Mouse (Mus musculus) CD4-positive helper T cell, adult 2 months (primary cell): Measurements from ENCODE around the gene Add1.

Experiments used
- DNase-seq: peaks from one replicate; pipeline ENCODE4 v3.0.0-alpha.2; 2012; ENCODE audit warnings: low read depth, missing footprints, low spot score

Add1 gene

DNA sequence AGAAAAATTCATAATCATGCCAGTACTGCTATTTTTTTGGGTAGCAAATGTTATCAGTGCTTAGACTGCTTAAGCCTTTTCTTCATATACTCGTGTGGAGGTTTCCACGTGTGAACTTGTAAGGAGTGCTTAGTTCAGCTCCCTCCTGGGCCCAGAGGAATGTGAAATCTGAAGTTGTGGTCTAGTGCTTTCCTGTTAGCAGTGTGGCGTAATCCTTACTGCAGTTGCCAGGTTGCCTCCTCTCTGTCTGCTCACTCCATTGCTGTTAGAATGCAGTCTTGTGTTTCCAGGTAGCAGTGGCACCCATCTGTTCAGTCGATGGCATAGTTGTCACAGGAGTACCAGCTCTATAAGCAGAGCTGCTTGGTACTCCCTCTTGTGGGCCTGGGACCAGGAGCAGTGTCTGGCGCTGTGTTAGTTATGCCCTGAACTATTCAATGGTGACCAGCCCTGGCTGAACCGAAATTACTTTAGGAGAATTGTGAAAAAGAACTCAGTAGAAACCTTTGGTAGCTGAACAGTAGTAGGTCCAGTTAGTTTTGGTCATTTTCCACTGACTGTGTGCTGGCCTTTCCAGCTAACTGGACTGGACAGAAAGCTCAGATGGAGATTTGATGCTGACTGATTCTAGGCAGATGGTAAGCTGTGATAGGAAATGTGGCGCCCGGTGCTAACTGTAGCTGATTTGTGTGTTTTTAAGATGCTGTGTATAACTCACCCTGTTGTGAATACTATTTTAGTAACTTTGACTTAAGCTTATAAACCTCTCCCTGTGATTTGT, 33.8 kb downstream of the Add1 start:
- DNase-seq: no peak

DNA sequence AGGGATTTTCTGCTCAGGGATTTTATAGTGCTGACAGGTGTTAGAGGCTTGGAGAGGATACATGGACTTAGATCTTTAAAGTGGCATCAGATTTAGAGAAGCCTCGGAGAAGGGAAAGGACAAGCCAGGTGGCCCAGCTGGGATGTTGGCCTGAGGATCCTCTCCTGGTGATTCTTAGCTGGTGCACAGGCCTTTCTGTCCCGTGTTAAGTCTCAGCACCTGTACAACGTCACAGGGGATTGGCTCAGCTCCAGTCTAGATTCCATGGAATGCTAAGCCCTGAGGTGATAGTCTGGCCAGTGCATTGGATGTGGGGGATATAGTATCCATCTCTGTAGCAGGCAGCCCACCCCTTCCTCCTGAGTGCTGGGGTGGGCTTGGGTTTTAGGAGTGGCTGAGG, 34.8 kb downstream of the Add1 start:
- DNase-seq: no peak

DNA sequence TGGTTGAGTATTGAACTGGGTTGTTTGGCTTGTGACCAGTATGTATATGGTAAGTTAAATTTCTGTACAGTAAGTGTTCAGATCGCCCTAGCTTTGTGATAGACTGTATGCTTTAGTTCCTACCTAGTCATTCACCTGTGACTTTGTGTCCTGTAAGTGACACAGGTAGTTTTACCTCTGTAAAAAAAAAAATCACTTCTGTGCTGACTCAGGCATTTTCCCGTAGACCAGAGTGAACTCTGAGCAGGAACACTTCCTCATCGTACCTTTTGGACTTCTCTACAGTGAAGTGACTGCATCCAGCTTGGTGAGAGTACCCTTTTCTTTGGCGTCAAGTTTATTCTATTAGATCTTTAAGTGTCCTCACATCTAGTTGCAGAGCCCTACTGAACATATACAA, 36.5 kb downstream of the Add1 start:
- DNase-seq: no peak

DNA sequence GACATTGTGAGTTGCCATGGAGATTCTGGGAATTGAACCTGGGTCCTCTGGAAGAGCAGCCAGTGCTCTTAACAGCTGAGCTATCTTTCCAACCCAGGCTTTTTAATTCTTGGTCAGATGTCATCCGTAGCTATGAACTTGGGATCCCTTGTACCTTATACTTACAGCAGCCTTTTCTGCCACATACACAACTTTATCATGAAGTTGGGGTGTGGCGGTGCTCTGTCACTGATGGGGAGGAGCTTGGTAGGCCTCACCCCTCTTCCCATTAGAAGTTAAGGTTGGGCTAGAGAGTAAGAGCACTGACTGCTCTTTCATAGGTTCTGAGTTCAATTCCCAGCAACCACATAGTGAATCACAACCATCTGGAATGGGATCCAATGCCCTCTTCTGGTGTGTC, 59.5 kb downstream of the Add1 start:
- no peak for DNase-seq

DNA sequence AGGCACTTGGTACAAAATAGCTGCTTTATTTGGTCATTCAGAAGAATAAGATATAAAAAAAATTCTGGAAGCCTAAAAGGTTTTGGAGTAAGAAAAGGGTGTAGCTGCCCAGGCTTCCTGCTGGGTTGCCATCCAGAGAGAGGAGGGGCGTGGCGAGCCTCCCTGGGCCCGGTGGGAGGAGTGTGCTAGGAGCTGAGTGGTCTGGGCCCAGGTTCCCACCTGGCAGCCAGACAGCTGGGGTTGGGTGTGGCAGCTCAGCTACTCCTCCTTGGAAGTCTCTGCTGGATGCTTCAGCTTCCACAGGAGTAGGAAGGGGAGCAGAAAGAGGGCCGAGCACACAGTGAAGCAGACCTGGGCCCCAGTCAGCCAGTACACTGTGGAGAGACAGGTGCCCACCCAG, 60.2 kb downstream of the Add1 start:
- no peak for DNase-seq

DNA sequence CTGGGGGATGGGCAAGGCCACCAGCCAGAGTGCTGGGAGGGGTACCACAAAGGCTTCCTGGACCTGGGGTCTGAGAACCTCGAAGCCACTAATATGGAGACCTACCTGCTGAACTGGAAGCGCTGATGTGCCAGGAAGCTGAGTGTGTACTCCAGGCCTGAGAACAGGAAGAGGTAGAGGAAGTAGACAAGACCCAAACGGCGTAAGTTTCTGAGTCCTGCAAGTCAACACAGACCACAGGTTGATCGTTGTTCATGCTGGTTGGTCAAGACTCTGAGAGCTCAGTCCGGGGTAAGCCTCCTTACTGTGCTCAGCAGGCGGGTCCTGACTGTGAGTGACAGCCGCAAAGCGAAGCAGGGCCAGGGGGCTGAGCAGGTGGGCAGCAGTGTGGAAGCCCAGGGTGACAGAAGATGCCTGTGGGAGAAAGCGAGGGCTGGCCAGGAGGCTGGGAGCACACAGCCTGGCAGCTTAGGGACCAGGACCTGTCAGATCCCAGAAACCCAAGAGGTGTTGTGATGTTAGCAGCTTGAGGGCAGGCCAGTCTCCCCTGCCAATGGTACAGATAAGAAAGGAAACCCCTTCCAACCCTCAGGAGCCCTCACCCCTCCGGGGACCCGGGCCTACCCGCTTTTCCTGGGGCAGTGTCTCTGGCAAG, 61.4 kb downstream of the Add1 start:
- peak; percentile 22 for DNase-seq

DNA sequence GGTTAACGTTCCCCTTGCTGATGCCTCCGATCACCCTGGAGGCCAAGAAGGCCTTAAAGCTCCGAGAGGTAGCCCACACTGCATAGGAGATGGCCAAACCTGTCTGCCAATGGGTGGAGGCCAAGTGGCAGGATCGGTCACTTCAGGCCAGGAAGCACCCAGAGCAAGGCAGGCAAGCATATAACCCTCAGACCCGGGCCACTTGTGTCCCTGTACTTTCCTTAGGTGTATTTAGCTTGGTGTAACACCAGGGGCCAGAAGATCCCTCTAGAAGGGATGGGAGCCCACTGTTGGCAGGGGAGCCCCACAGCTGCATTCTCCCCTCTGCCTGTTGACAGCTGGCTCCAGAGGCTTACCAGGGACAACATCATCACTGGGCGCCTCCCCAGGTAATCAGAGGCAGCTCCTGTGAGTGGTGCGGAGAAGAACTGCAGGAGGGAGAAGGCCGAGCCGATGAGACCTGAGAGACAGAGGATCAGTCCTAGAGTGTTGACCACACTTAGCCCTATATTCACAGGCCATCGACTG, 62.3 kb downstream of the Add1 start:
- no peak for DNase-seq

DNA sequence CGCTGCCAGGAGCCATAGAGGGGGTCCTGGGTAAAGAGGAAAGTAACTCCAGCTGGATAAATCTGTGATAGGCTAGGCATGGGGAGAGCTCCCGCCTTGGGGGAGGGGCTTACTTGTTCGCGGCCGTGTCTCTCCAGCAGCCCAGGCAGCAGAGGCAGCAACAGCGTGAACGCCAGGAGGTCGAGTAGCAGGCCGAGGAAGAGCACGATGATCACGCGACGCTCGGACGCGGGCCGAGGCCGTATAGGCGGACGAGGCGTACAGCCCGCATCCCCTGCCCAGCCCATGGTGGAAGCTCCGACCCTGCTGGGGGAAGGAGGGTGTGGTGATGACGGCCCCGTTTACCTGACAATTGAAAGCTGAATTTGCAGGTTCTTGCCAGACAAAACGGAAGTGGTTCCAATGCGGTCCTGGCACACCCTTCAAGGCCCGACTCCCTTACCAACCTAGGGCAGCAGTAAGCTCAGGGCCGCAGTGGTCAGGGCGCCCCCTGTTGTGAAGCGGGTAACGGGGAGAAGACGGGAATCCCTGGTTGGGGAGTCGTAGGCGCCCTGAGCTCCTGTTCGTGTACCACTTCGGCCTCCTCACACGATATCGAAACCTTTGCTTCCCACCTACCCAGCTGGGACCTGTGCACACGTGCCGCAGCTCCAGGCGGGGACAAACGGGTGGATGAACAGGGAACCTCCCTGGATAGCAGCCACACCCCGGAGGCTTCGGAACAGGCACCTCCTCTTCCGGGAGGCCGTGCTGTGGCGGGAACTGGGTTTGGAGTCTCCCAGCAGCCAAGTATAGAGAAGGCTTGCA, 63.2 kb downstream of the Add1 start, which contains the start of gene Mfsd10:
Mfsd10 (minus strand) TSS at position 732 of the 807 bp plus-strand sequence.
- peak; percentile 84 for DNase-seq

DNA sequence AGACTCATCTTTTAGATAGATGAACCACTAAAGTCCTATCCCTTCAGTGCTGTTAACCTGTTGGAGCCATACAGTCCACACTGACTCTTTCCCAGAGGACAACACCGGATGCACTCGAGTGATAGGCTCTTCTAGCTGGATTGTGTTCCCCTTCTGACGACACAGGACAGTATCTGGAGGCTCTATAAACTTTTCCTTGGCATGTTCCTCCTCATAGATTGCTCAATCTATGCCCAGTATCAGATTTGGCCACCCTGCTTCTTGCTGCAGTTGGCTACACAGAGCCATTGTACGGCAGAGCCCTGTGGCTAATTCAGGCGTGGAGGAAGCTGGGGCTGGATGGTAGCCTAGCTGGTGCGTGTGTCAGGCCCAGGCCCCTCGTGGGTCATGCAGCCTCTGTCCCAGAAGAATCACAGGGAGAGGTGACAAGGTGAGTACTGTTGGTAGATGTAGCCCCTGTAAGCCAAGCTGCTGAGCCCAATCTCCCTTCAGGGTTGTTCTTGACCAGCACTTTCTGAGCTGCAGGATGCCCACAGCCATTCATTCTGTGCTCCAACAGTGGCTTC, 64.2 kb downstream of the Add1 start:
- DNase-seq: no peak

DNA sequence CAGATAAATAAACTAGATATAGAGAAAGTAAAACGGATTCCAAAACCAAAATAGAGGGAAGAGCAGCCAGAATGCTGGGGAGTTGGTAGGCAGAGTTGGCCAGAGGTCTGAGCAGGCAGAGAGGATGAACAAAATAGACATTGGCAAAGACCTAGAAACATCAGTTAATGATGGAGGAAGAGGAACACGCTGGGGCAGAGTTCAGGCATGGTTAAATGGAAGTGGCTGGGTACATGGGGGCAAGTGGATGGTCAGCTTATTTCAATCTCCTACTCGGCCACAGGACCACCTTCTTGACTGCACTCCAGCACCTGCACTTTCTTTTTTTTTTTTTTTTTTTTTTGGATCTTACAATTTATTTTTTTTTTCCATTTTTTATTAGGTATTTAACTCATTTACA, 68.5 kb downstream of the Add1 start:
- no peak for DNase-seq

DNA sequence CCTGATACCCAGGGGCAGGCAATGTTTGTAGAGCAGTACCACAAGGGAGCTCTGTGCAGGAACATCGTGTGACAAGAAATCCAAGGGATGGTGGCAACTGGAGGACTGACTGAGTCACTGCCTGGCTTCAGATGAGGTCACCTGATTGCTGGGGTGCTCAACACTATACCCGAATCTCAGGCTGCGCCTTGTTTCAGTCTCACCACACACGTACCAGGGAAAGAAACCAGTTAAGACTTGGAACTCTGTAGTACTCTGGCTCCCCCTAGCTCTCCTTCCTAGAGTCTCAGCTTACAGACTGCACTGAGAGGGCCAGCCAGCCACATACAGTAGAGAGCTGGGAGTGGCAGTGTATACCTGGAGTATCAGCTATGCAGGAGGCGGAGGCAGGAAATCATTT, 69.5 kb downstream of the Add1 start:
- DNase-seq: peak; percentile 72

DNA sequence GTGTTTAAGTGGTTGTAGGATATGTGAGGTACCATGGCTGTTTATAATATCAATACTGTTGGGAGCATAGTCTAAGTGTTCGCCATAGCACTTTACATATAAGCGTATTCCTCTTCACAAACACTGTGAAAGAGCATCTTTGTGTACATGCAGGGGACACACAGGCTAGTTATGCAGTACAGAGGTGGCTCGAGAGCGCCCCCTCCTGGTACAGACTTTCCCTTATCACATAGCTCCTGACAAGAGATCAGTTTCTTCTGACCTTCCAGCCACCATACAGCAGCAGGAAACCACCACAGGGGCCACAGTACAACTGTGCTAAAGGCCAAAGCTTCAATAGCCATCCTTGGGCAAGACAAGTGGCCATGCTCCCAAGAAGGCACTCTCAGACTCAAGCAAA, 74.1 kb downstream of the Add1 start:
- DNase-seq: peak; percentile 72

DNA sequence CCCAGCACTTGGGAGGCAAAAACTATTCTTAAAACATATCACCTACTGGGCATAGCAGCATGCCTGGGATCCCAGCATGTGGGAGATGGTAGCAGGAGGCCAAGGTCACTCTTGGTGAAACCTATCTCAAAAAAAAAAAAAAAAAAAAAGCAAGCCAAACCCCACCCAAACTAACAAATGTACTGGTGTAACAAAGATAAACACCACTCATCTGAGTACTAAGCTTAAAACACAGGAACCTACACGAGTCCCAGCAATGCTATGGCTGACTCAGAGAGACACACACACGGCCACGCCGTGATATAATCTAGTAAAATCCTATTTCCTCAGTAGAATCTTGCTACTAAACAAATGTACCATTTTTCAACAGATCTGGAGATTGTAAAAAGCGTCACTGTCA, 79.5 kb downstream of the Add1 start:
- no peak for DNase-seq

DNA sequence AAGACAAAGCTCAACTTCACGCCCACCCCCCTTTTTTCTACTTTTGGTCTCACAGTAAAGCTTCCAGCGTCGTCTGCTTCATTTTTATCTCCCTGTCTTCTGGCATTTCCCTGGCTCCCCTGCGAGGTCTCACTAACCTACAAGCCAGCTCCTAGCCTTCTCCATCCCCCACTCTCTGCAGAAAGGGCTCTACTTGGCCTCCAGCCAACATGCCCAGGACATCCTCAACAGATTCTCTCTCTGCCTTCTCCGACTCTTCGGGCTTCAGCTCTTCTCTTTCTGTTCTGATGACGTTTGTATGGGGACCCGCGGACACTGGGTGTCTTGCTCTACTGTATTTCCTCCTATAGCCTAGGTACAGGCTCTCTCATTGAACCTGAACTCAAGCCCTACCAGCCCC, 81.4 kb downstream of the Add1 start:
- no peak for DNase-seq

DNA sequence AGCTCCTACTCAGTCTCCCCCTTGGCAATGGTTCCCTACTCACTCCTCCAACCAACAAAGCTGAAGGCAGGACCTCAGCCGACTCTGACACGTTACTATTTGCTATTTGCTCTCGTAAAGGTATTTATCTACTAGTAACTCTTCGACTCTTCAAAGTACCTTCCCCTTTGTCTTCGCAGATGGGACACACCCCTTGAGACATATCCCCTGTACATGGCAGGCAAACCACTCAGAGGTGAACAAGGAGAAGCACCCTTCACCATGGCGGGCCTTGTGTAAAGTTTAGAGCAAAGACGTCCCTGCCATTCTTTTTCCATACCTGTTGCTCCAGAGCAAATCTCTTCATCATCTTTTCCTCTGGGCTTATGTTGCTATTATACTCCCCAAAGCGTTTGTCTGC, 84.1 kb downstream of the Add1 start:
- no peak for DNase-seq

DNA sequence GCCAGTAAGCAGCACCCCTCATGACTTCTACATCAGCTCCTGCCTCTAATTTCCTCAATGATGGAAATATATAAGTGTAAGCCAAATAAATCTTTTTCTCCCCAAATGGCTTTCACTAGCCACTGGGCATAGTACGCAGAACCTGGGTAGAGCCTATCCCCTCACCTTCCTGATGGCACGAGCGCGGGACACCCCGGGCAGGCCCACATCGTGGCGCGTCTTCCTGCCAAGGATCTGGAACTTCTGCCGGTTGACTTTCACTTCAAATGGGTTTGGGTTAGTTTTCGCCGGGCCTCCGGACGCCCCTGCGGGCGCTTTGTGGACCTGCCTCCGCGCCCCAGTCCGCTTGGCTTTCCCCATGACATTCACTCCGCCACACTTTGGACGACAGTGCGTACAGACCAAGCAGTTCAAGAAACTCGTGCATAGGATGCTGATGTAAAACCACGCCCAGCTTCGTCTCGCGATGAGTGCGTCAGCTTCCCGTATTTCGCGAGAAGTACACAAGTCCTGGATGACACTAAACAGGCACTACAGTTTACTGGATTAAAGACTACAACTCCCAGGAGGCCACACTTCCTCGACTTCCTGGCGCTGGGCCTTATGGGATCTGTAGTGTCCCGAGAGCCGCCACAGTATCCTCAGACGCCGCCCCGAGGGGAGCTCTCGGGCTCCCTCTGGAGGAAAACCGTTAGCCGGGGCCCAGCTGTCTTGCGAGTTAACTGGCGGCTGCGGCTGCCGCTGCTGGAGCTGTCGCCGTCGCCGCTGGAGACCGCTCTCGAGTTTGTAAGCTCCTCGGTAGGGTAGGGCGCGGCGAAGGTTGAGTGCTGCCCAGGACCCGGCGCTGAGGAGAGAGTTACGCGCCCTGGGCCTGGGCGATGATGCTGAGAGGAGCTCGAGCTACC, 86.5 kb downstream of the Add1 start, which contains the start of the genes Nop14 and Grk4:
Nop14 (minus strand) TSS at position 463 of the 905 bp plus-strand sequence.
Grk4 (plus strand) TSS at position 694 of the 905 bp plus-strand sequence.
- DNase-seq: peak; percentile 100

DNA sequence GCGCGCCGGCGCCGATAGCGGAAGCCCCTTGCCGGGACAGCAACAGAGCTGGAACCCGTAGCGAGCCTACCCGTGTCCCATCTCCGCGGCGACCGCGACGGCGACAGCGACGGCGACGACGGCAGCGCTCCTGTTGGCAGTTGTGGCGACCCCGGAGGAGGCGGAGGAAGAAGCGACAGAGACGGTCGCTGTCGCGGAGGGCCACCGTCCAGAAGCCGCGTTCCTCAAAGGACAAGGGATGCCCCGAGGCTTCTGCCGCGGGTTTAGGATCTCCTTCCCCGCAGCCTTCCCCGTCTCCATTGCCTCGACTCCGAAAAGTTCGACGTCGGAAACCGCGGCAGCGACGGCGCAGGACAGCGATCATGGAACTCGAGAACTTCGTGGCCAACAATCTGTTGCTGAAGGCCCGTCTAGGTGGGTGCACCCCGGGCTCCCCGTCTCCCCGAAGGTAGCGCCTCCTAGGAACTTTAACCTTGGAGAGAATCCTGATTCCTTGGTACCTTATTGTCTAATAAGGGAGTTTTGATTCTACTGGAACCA, 87.2 kb downstream of the Add1 start:
- DNase-seq: no peak

DNA sequence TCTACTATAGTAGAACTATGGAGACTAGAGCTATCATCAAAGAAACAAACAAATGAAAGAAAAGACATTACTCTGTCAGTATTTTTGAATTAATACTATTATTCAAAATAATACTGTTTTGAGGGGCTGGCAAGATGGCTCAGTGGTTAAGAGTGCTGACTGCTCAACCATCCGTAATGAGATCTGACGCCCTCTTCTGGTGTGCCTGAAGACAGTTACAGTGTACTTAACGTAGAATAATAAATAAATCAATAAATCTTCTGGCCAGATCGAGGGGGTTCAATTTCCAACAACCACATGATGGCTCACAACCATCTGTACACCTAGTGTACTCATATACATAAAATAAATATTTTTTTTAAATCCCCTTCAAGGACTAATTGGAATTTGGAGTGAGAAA, 88.4 kb downstream of the Add1 start:
- no peak for DNase-seq

DNA sequence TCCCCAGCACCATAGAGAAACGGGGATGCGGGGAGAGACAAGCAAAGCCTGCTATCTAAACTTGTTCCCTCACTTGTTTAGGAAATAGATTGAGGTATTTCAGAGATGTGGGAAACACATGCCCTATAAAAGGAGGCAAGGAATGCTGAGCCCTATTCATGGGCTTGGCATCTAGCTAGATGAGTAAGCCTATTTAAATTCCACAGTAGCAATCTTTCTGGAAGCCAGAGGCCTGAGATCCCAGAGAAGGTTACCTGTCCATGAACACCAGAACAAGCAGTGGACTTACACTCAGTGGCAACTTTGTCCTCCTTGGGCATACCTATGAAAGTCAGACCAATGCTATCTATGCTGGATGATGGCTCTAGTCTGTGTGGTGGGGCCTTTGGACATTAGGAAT, 89.8 kb downstream of the Add1 start:
- no peak for DNase-seq

DNA sequence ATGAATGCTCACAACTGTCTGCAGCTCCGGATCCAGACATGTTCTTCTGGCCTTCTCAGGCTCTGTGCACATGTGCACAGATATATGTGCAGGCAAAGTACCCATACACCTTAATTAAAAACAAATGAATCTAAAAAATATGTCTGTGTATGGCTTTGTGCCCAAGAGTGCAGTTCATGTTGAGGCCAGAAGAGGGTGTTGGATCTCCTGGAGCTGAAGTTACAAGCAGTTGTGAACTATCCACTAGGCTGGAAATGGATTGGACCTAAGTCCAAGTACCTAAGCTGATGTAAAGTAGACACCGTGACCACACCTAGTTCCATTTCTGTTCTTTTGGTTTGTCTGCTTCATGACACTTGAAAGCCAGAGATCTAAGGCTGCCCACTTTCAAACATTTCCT, 96.0 kb downstream of the Add1 start:
- DNase-seq: no peak
